Mouse (Mus musculus): ENCODE results near the gene Dcpp3. TPM values are rescaled to one million over a fixed set of nuclear protein-coding genes. Genes with fewer than 3 reads are reported as not detected.

Dcpp3 gene
- not detected for polyA plus RNA-seq (2015; fragmentation: Illumina TruSeq; extraction: RNeasy Lipid Tissue Mini Kit (QIAGEN cat#74804); ENCODE audit: insufficient read depth, low read depth, low replicate concordance)

GRCm38 (mm10) chr17:23917158-23917557 lies at the start of gene Dcpp3:
Gene Dcpp3 (plus strand): TSS chr17:23917458.

GRCm38 (mm10) chr17:23867756-23868155 lies 49.5 kb upstream of the Dcpp3 start, which contains the start of gene Prss21:
Gene Prss21 (plus strand): TSS chr17:23868056.

DNA sequence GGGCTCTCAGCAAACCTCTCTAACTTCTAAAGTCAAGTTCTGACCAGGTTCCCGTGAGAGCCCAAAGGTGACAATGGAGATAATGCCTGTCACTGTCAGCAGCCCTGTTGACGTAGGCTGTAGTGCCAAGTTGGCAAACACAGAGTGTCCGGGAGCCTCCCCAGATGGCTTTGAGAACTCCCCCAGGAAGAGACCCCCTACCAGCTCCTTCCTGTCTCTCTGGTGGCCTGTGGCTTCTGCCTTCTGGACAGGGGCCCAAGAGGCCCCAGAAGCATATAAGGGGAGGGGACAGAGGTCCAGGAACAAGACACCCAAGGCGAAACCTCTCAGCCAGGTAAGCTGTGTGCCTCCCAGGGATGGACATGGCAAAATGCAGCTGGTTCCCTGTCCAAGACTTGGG lies 36.7 kb upstream of the Dcpp3 start, which contains the start of the genes Dcpp1 and Dcpp2:
Gene Dcpp1, plus strand, starts transcription at position 301 of the 400 bp plus-strand sequence.
Gene Dcpp2, plus strand, starts transcription at position 305 of the 400 bp plus-strand sequence.

DNA sequence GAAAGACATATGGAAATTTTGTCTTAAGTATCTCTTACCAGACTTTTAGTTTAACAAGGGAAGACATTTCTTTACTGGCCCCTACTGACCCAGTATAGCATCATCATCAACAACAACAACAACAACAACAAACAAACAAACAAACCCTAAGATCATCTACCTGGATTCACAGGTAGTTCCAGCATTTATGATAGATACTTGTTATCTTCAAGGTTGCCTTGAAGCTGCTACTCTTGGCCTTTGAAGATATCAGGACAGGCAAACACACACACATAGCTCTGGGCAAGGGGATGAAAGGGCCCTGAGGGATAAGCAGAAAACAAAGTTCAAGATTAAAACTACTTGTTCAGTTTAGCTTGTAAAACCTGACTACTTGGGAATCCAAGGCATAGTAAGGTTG lies 24.1 kb downstream of the Dcpp3 start, which contains the start of gene Sbp:
Gene Sbp, plus strand, starts transcription at position 301 of the 400 bp plus-strand sequence.

GRCm38 (mm10) chr17:23955174-23955573 lies 37.9 kb downstream of the Dcpp3 start, which contains the start of gene Sbpl:
Gene Sbpl (minus strand): TSS chr17:23955274.

Other genes starting within 250 kb of the Dcpp3 start
- gene Hcfc1r1, start 243.9 kb upstream of the Dcpp3 start, polyA plus RNA-seq (2015; fragmentation: Illumina TruSeq; extraction: RNeasy Lipid Tissue Mini Kit (QIAGEN cat#74804); ENCODE audit: insufficient read depth, low read depth, low replicate concordance): 44.8 TPM
- gene Thoc6, start 243.6 kb upstream of the Dcpp3 start, polyA plus RNA-seq (2015; fragmentation: Illumina TruSeq; extraction: RNeasy Lipid Tissue Mini Kit (QIAGEN cat#74804); ENCODE audit: insufficient read depth, low read depth, low replicate concordance): 3.1 TPM
- 9.0 TPM for gene Tnfrsf12a, start 240.0 kb upstream of the Dcpp3 start, polyA plus RNA-seq (2015; fragmentation: Illumina TruSeq; extraction: RNeasy Lipid Tissue Mini Kit (QIAGEN cat#74804); ENCODE audit: insufficient read depth, low read depth, low replicate concordance)
- 4.2 TPM for gene Cldn6, start 238.2 kb upstream of the Dcpp3 start, polyA plus RNA-seq (2015; fragmentation: Illumina TruSeq; extraction: RNeasy Lipid Tissue Mini Kit (QIAGEN cat#74804); ENCODE audit: insufficient read depth, low read depth, low replicate concordance)
- gene Cldn9, start 233.4 kb upstream of the Dcpp3 start, polyA plus RNA-seq (2015; fragmentation: Illumina TruSeq; extraction: RNeasy Lipid Tissue Mini Kit (QIAGEN cat#74804); ENCODE audit: insufficient read depth, low read depth, low replicate concordance): 3.5 TPM
- gene 1520401A03Rik, start 194.7 kb upstream of the Dcpp3 start, polyA plus RNA-seq (2015; fragmentation: Illumina TruSeq; extraction: RNeasy Lipid Tissue Mini Kit (QIAGEN cat#74804); ENCODE audit: insufficient read depth, low read depth, low replicate concordance): not detected
- 3.3 TPM for gene Pkmyt1, start 191.1 kb upstream of the Dcpp3 start, polyA plus RNA-seq (2015; fragmentation: Illumina TruSeq; extraction: RNeasy Lipid Tissue Mini Kit (QIAGEN cat#74804); ENCODE audit: insufficient read depth, low read depth, low replicate concordance)
- 5.0 TPM for gene Paqr4, start 176.6 kb upstream of the Dcpp3 start, polyA plus RNA-seq (2015; fragmentation: Illumina TruSeq; extraction: RNeasy Lipid Tissue Mini Kit (QIAGEN cat#74804); ENCODE audit: insufficient read depth, low read depth, low replicate concordance)
- not detected for gene Kremen2, start 171.6 kb upstream of the Dcpp3 start, polyA plus RNA-seq (2015; fragmentation: Illumina TruSeq; extraction: RNeasy Lipid Tissue Mini Kit (QIAGEN cat#74804); ENCODE audit: insufficient read depth, low read depth, low replicate concordance)
- gene Flywch1, start 145.9 kb upstream of the Dcpp3 start, polyA plus RNA-seq (2015; fragmentation: Illumina TruSeq; extraction: RNeasy Lipid Tissue Mini Kit (QIAGEN cat#74804); ENCODE audit: insufficient read depth, low read depth, low replicate concordance): 9.7 TPM
- gene Flywch2, start 131.4 kb upstream of the Dcpp3 start, polyA plus RNA-seq (2015; fragmentation: Illumina TruSeq; extraction: RNeasy Lipid Tissue Mini Kit (QIAGEN cat#74804); ENCODE audit: insufficient read depth, low read depth, low replicate concordance): 1.3 TPM
- gene Srrm2, start 126.9 kb upstream of the Dcpp3 start, polyA plus RNA-seq (2015; fragmentation: Illumina TruSeq; extraction: RNeasy Lipid Tissue Mini Kit (QIAGEN cat#74804); ENCODE audit: insufficient read depth, low read depth, low replicate concordance): 176 TPM
- gene Elob, start 88.3 kb upstream of the Dcpp3 start, polyA plus RNA-seq (2015; fragmentation: Illumina TruSeq; extraction: RNeasy Lipid Tissue Mini Kit (QIAGEN cat#74804); ENCODE audit: insufficient read depth, low read depth, low replicate concordance): 116 TPM
- gene Prss33, start 81.4 kb upstream of the Dcpp3 start, polyA plus RNA-seq (2015; fragmentation: Illumina TruSeq; extraction: RNeasy Lipid Tissue Mini Kit (QIAGEN cat#74804); ENCODE audit: insufficient read depth, low read depth, low replicate concordance): not detected
- not detected for gene Prss32, start 73.6 kb upstream of the Dcpp3 start, polyA plus RNA-seq (2015; fragmentation: Illumina TruSeq; extraction: RNeasy Lipid Tissue Mini Kit (QIAGEN cat#74804); ENCODE audit: insufficient read depth, low read depth, low replicate concordance)
- not detected for gene Prss41, start 73.3 kb upstream of the Dcpp3 start, polyA plus RNA-seq (2015; fragmentation: Illumina TruSeq; extraction: RNeasy Lipid Tissue Mini Kit (QIAGEN cat#74804); ENCODE audit: insufficient read depth, low read depth, low replicate concordance)
- not detected for gene Prss21, start 49.4 kb upstream of the Dcpp3 start, polyA plus RNA-seq (2015; fragmentation: Illumina TruSeq; extraction: RNeasy Lipid Tissue Mini Kit (QIAGEN cat#74804); ENCODE audit: insufficient read depth, low read depth, low replicate concordance)
- gene Dcpp1, start 36.6 kb upstream of the Dcpp3 start, polyA plus RNA-seq (2015; fragmentation: Illumina TruSeq; extraction: RNeasy Lipid Tissue Mini Kit (QIAGEN cat#74804); ENCODE audit: insufficient read depth, low read depth, low replicate concordance): not detected
- not detected for gene Dcpp2, start 36.6 kb upstream of the Dcpp3 start, polyA plus RNA-seq (2015; fragmentation: Illumina TruSeq; extraction: RNeasy Lipid Tissue Mini Kit (QIAGEN cat#74804); ENCODE audit: insufficient read depth, low read depth, low replicate concordance)
- gene Sbp, start 24.2 kb downstream of the Dcpp3 start, polyA plus RNA-seq (2015; fragmentation: Illumina TruSeq; extraction: RNeasy Lipid Tissue Mini Kit (QIAGEN cat#74804); ENCODE audit: insufficient read depth, low read depth, low replicate concordance): not detected
- not detected for gene Sbpl, start 37.8 kb downstream of the Dcpp3 start, polyA plus RNA-seq (2015; fragmentation: Illumina TruSeq; extraction: RNeasy Lipid Tissue Mini Kit (QIAGEN cat#74804); ENCODE audit: insufficient read depth, low read depth, low replicate concordance)
- not detected for gene Prss30, start 63.1 kb downstream of the Dcpp3 start, polyA plus RNA-seq (2015; fragmentation: Illumina TruSeq; extraction: RNeasy Lipid Tissue Mini Kit (QIAGEN cat#74804); ENCODE audit: insufficient read depth, low read depth, low replicate concordance)
- not detected for gene Prss22, start 80.6 kb downstream of the Dcpp3 start, polyA plus RNA-seq (2015; fragmentation: Illumina TruSeq; extraction: RNeasy Lipid Tissue Mini Kit (QIAGEN cat#74804); ENCODE audit: insufficient read depth, low read depth, low replicate concordance)
- gene Prss27, start 120.7 kb downstream of the Dcpp3 start, polyA plus RNA-seq (2015; fragmentation: Illumina TruSeq; extraction: RNeasy Lipid Tissue Mini Kit (QIAGEN cat#74804); ENCODE audit: insufficient read depth, low read depth, low replicate concordance): not detected
- gene Kctd5, start 156.0 kb downstream of the Dcpp3 start, polyA plus RNA-seq (2015; fragmentation: Illumina TruSeq; extraction: RNeasy Lipid Tissue Mini Kit (QIAGEN cat#74804); ENCODE audit: insufficient read depth, low read depth, low replicate concordance): 3.1 TPM
- 5.4 TPM for gene Pdpk1, start 233.5 kb downstream of the Dcpp3 start, polyA plus RNA-seq (2015; fragmentation: Illumina TruSeq; extraction: RNeasy Lipid Tissue Mini Kit (QIAGEN cat#74804); ENCODE audit: insufficient read depth, low read depth, low replicate concordance)
- 10.6 TPM for gene Amdhd2, start 246.3 kb downstream of the Dcpp3 start, polyA plus RNA-seq (2015; fragmentation: Illumina TruSeq; extraction: RNeasy Lipid Tissue Mini Kit (QIAGEN cat#74804); ENCODE audit: insufficient read depth, low read depth, low replicate concordance)